Mouse (Mus musculus): ENCODE results near the gene Gm10974. TPM values are rescaled to one million over a fixed set of nuclear protein-coding genes. Genes with fewer than 3 reads are reported as not detected.

Gm10974 gene
- polyA plus RNA-seq, 1 experiment from 2014 or later, result not detected

- H3K4me2 ChIP-seq, result no peak overlapping the region
- WGBS, result 77% methylated on average over 5 of the region's 5 CpGs
- no peak for ATAC-seq (ENCODE audit: low read depth)
- H3K27me3 ChIP-seq, result no peaks in the 10 kb centered on the region
- H3K9me3 ChIP-seq, result no peaks in the 10 kb centered on the region
- H3K9ac ChIP-seq, result no peak overlapping the region
- no peak overlapping the region for H3K27ac ChIP-seq (replicated peaks)
- no peak overlapping the region for H3K4me3 ChIP-seq
- H3K4me1 ChIP-seq (replicated peaks), result no peaks in the 10 kb centered on the region
- H3K36me3 ChIP-seq, result no peaks in the 10 kb centered on the region
These were observed 3.6 kb downstream of the Gm10974 start for GRCm38 (mm10) chr7:66369071-66369933.

- 72% methylated on average over 5 of the region's 5 CpGs for WGBS
- no peaks in the 10 kb centered on the region for H3K4me1 ChIP-seq (replicated peaks)
- H3K27me3 ChIP-seq, result no peaks in the 10 kb centered on the region
These were observed 4.3 kb downstream of the Gm10974 start for GRCm38 (mm10) chr7:66369934-66370445.

GRCm38 (mm10) chr7:66370970-66371369 is 5.3 kb downstream of the Gm10974 start:
- Histone ChIP-seq H3K9ac (no peak overlapping the region), H3K4me1 (replicated peaks) (no peaks in the 10 kb centered on the region), H3K36me3 (no peaks in the 10 kb centered on the region), H3K9me3 (no peaks in the 10 kb centered on the region), H3K4me3 (no peak overlapping the region), H3K27ac (replicated peaks) (no peak overlapping the region), H3K27me3 (no peaks in the 10 kb centered on the region), H3K4me2 (no peak overlapping the region)
- ATAC-seq (ENCODE audit: low read depth), result no peak
- 86% methylated on average over 6 of the region's 6 CpGs for WGBS

More at GRCm38 (mm10) chr7:66369934-66370445, 4.3 kb downstream of the Gm10974 start:
- Histone ChIP-seq H3K36me3 (no peaks in the 10 kb centered on the region), H3K4me2 (no peak overlapping the region), H3K9ac (no peak overlapping the region), H3K27ac (replicated peaks) (no peak overlapping the region), H3K9me3 (no peaks in the 10 kb centered on the region), H3K4me3 (no peak overlapping the region)
- ATAC-seq (ENCODE audit: low read depth), result no peak

DNA sequence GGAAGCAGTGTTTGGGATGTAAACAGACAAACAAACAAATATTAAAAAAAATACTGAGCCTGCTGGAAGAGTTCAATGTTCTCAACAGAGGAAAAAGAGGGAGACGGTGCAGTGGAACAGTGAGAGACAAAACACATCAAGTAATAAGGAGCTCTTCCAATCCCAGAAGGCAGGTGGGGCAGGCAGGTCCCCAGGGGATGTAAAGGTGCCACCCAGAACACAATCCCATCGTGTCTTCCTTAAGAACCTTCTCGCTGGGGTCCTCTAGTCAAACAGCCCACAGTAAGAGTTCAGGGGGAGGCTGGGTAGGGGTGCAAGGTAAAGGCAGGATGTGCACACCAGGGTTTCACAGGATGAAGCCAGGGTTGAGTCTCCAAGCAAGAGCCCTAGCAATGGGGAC is 7.7 kb downstream of the Gm10974 start:
- Histone ChIP-seq H3K4me2 (no peak overlapping the region), H3K27ac (replicated peaks) (no peak overlapping the region), H3K9ac (no peak overlapping the region), H3K36me3 (no peaks in the 10 kb centered on the region), H3K4me3 (no peak overlapping the region), H3K27me3 (no peaks in the 10 kb centered on the region), H3K9me3 (no peaks in the 10 kb centered on the region), H3K4me1 (replicated peaks) (no peaks in the 10 kb centered on the region)
- no peak for ATAC-seq (ENCODE audit: low read depth)
- 92% methylated on average over 3 of the region's 3 CpGs for WGBS

DNA sequence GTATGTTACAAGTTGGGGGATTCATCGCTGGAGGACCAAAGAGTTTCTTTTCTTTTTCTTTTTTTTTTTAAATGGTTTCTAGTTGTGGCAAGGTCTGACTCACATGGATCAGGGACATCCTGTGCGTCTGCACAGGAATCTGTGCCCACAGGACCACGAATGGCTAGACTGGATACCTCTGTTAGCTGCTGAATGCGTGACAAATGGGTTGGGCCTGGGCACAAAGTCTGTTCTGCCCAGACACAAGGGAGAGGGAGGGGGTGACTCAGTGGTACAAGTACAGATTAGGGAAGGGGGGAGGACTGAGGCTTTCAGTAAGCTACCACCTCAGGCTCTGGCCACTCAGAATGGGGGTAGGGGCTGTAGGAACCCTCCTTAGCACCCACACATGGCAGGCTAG is 10.0 kb downstream of the Gm10974 start:
- no peak overlapping the region for H3K27ac ChIP-seq (replicated peaks)
- no peaks in the 10 kb centered on the region for H3K36me3 ChIP-seq
- H3K9ac ChIP-seq, result no peak overlapping the region
- no peaks in the 10 kb centered on the region for H3K4me1 ChIP-seq (replicated peaks)
- WGBS, result 86% methylated on average over 4 of the region's 4 CpGs
- no peak overlapping the region for H3K4me3 ChIP-seq
- H3K4me2 ChIP-seq, result no peak overlapping the region
- no peaks in the 10 kb centered on the region for H3K9me3 ChIP-seq
- H3K27me3 ChIP-seq, result no peaks in the 10 kb centered on the region
- ATAC-seq (ENCODE audit: low read depth), result no peak

GRCm38 (mm10) chr7:66376560-66376959 is 10.9 kb downstream of the Gm10974 start:
- H3K27ac ChIP-seq (replicated peaks), result no peak overlapping the region
- H3K27me3 ChIP-seq, result no peaks in the 10 kb centered on the region
- H3K36me3 ChIP-seq, result no peaks in the 10 kb centered on the region
- no peak overlapping the region for H3K9ac ChIP-seq
- no peaks in the 10 kb centered on the region for H3K9me3 ChIP-seq
- 86% methylated on average over 10 of the region's 10 CpGs for WGBS
- ATAC-seq (ENCODE audit: low read depth), result no peak
- no peak overlapping the region for H3K4me3 ChIP-seq
- no peak overlapping the region for H3K4me2 ChIP-seq
- no peaks in the 10 kb centered on the region for H3K4me1 ChIP-seq (replicated peaks)

DNA sequence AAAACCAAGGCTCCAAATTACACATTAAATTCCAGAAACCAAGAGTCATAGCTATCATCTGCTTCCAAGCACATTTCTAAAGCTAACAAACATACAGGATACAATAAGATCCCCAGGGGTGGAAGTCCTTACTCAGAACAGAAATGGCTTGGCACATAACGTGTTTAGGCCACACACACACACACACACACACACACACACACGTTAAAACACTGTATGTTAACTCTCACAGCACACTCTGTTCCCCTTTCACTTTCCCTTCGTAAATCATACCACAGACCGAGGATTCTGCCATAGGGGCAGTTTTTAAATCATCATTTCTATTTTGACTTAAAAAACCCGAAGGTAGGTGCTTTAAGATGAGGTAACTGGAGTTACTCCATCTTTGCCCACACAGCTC is 18.5 kb downstream of the Gm10974 start:
- H3K4me3 ChIP-seq, result no peak overlapping the region
- no peaks in the 10 kb centered on the region for H3K9me3 ChIP-seq
- no peak overlapping the region for H3K9ac ChIP-seq
- H3K27ac ChIP-seq (replicated peaks), result no peak overlapping the region
- H3K36me3 ChIP-seq, result no peaks in the 10 kb centered on the region
- peaks cover 21% of the 10 kb centered on the region for H3K4me1 ChIP-seq (replicated peaks)
- WGBS, result 68% methylated on average over 5 of the region's 5 CpGs
- no peak for ATAC-seq (ENCODE audit: low read depth)
- H3K4me2 ChIP-seq, result no peak overlapping the region
- H3K27me3 ChIP-seq, result peaks cover 26% of the 10 kb centered on the region

DNA sequence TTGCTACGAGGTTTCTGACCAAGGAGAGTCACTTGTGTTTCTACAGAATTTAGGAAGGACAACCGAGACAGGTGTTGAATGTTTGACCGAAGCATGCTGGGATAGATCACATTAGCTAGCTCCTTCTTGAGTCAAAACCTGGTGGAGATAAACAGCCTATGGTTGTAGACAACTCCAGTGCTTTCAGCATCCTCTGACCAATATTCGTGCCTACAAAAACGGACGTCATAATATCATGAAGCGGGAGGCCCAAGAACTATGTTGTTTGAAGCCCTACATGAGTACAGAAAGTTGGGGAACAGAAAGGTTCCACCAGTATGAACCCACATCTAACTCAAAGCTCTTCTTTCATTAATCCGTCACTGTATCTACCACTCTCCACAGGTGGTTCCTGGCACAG is 19.2 kb downstream of the Gm10974 start:
- Histone ChIP-seq H3K36me3 (no peaks in the 10 kb centered on the region), H3K9ac (no peak overlapping the region), H3K4me2 (no peak overlapping the region), H3K27me3 (peaks cover 26% of the 10 kb centered on the region), H3K4me3 (no peak overlapping the region), H3K9me3 (no peaks in the 10 kb centered on the region), H3K4me1 (replicated peaks) (peaks cover 21% of the 10 kb centered on the region), H3K27ac (replicated peaks) (no peak overlapping the region)
- WGBS, result 92% methylated on average over 8 of the region's 8 CpGs
- ATAC-seq (ENCODE audit: low read depth), result no peak

DNA sequence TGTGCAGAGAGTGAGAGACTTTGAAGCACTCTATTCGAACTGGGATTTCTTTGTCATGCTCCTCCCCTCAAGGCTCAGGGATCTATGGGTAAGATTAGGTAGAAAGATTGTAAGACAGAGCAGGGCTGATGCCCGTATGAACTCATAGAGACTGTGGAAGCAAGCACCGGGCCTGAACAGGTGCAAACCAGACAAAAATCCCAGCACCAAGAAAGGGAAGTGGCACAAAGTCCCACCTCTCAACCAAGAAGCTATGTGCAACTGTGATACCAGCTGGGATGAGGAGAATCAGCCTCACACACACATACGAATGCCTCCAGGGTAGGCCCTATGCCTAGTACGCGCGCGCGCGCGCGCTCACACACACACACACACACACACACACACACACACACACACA is 20.1 kb downstream of the Gm10974 start:
- Histone ChIP-seq H3K27ac (replicated peaks) (no peak overlapping the region), H3K36me3 (no peaks in the 10 kb centered on the region), H3K27me3 (peaks cover 26% of the 10 kb centered on the region), H3K9ac (no peak overlapping the region), H3K9me3 (no peaks in the 10 kb centered on the region), H3K4me3 (no peak overlapping the region), H3K4me2 (no peak overlapping the region), H3K4me1 (replicated peaks) (peaks cover 21% of the 10 kb centered on the region)
- ATAC-seq (ENCODE audit: low read depth), result no peak
- 92% methylated on average over 9 of the region's 12 CpGs for WGBS

DNA sequence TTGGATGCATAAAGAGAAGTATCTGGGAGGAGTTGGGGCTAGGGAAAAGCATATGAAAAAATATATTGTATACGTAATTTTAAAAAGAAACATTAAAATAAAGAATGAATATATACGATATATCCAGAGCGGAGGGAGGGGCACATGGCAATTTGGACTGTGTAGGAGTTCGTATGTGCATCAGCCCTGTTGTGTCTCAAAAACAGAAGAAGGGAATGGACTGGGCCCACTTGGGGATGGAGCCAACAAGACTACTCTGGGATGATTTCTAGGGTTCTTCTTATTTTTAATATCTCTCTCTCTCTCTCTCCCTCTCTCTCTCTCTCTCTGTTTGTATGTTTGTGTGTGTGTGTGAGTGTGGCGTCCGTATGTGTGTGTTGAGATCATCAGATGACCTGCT is 20.7 kb downstream of the Gm10974 start:
- Histone ChIP-seq H3K36me3 (no peaks in the 10 kb centered on the region), H3K27ac (replicated peaks) (no peak overlapping the region), H3K9me3 (no peaks in the 10 kb centered on the region), H3K4me2 (no peak overlapping the region), H3K9ac (no peak overlapping the region), H3K4me1 (replicated peaks) (peaks cover 21% of the 10 kb centered on the region), H3K4me3 (no peak overlapping the region), H3K27me3 (peaks cover 26% of the 10 kb centered on the region)
- ATAC-seq (ENCODE audit: low read depth), result no peak
- WGBS, result 95% methylated on average over 6 of the region's 6 CpGs

GRCm38 (mm10) chr7:66387419-66387812 is 21.7 kb downstream of the Gm10974 start:
- Histone ChIP-seq H3K36me3 (no peaks in the 10 kb centered on the region), H3K27ac (replicated peaks) (no peak overlapping the region), H3K9ac (peak overlapping the region; percentile 81), H3K4me2 (peak overlapping the region; percentile 98), H3K4me3 (peak overlapping the region; percentile 57), H3K9me3 (no peaks in the 10 kb centered on the region), H3K27me3 (peaks cover 26% of the 10 kb centered on the region), H3K4me1 (replicated peaks) (peaks cover 21% of the 10 kb centered on the region)
- ATAC-seq (ENCODE audit: low read depth), result no peak
- WGBS, result 2% methylated on average over 13 of the region's 13 CpGs

- Histone ChIP-seq H3K27ac (replicated peaks) (peak within 1 kb of the TSS; percentile 33), H3K4me2 (peak within 1 kb of the TSS; percentile 98), H3K36me3 (no peaks in the 10 kb centered on the region), H3K4me3 (peak within 1 kb of the TSS; percentile 57), H3K4me1 (replicated peaks) (peaks cover 21% of the 10 kb centered on the region), H3K9me3 (no peaks in the 10 kb centered on the region), H3K27me3 (peaks cover 26% of the 10 kb centered on the region), H3K9ac (peak within 1 kb of the TSS; percentile 81)
- WGBS, result under 1% methylated on average over 70 of the region's 70 CpGs
- ATAC-seq (ENCODE audit: low read depth), result peak; percentile 58
These were observed 22.3 kb downstream of the Gm10974 start, which contains the start of gene Lrrk1 for GRCm38 (mm10) chr7:66387813-66388521. Lrrk1 (minus strand) TSS chr7:66388350.

Measured in neural tube, embryonic 13.5 days (tissue).